Mouse (Mus musculus) G1E (cell line): ENCODE measurements at regions not wholly inside any gene's neighbourhood (a gene's known extent, or its start where the extent isn't known, plus 50 kb on each side); places are given as distances from the start of the nearest gene placed in this dataset.

Source experiments
- CTCF ChIP-seq: IDR thresholded peaks from 2 replicates; pipeline ENCODE4 v1.5.1; 2012; ENCODE audit warnings: low read depth, low read length, inconsistent platforms, mixed read lengths
- GATA1 ChIP-seq: IDR thresholded peaks from 2 replicates; pipeline ENCODE4 v1.6.1; 2012; ENCODE audit warnings: borderline replicate concordance, low read length, inconsistent platforms, mixed read lengths
- GATA2 ChIP-seq: IDR thresholded peaks from 2 replicates; pipeline ENCODE4 v1.6.1; 2012; ENCODE audit warnings: low read depth, low read length, inconsistent platforms, borderline replicate concordance
- POLR2AphosphoS5 ChIP-seq: IDR thresholded peaks from 2 replicates; pipeline ENCODE4 v1.6.1; 2012; ENCODE audit warnings: low read depth, low read length, inconsistent platforms; ENCODE audit not compliant: insufficient replicate concordance
- TAL1 ChIP-seq: conservative IDR thresholded peaks from 2 replicates; pipeline ENCODE4 v1.6.1; 2012; ENCODE audit warnings: low read depth, low read length, inconsistent platforms, mixed read lengths

DNA sequence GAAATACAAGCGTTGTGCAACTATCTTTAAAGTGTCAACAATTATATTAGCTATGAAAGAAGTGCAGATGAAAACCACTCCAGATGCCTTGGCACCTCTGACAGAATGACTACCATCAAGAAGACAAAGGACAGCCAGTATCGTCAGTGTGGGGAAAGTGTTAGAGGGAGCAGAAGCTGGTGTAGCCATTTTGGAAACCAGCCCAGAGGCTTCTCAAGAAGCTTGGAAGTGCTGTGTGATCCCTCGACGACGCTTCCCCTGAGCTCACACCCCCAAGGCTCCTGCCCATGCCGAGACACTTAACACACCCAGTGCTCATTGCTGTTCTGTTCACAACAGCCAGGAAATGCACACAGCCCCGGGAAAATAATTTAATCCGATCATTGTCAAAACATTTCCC, 87.7 kb upstream of the Hnrnpk start:
- no peak for TF ChIP-seq CTCF
- TF ChIP-seq GATA2, result no peak
- TF ChIP-seq TAL1, result no peak
- no peak for TF ChIP-seq GATA1
- TF ChIP-seq POLR2AphosphoS5, result no peak
